Mouse (Mus musculus) ES-E14 (cell line): ENCODE results near the gene Eif4e. TPM values are rescaled to one million over a fixed set of nuclear protein-coding genes. Genes with fewer than 3 reads are reported as not detected.

Experiments used
- DNase-seq: peaks from one replicate; pipeline ENCODE4 v3.0.0-alpha.2; 2013; ENCODE audit warnings: low read depth, low spot score
- H3K27ac ChIP-seq: 2 replicates; pipeline ENCODE4 v1.5.1; 2012; ENCODE audit warnings: low read depth, mild to moderate bottlenecking, low read length, moderate library complexity, mixed read lengths; ENCODE audit not compliant: poor library complexity, insufficient read depth, severe bottlenecking
- H3K36me3 ChIP-seq: 2 replicates; pipeline ENCODE4 v1.6.1; 2012; ENCODE audit warnings: mild to moderate bottlenecking, low read length, moderate library complexity, mixed read lengths; ENCODE audit not compliant: control insufficient read depth, poor library complexity, insufficient read depth, severe bottlenecking
- H3K4me1 ChIP-seq, 2 experiments: fragments of 150-350 bp in 1 of 2; sonication (generic) in 1 of 2; 2 replicates each; pipeline ENCODE4 v1.6.1; 2012; ENCODE audit warnings: low read length in 2 of 2, mild to moderate bottlenecking in 1 of 2, mixed read lengths in 1 of 2; ENCODE audit not compliant: control insufficient read depth in 2 of 2, insufficient read depth in 2 of 2, poor library complexity in 1 of 2
- H3K4me3 ChIP-seq, 2 experiments: fragments of 150-350 bp in 1 of 2; sonication (generic) in 1 of 2; 2 replicates each; pipeline ENCODE4 v1.5.1; 2012; ENCODE audit warnings: low read length in 2 of 2, low read depth in 1 of 2, mild to moderate bottlenecking in 1 of 2, mixed read lengths in 1 of 2; ENCODE audit not compliant: insufficient read depth in 1 of 2, poor library complexity in 1 of 2, severe bottlenecking in 1 of 2
- H3K9ac ChIP-seq: 2 replicates; pipeline ENCODE4 v1.6.1; 2012; ENCODE audit warnings: low read depth, mild to moderate bottlenecking, low read length, mixed read lengths; ENCODE audit not compliant: poor library complexity, insufficient read depth, severe bottlenecking
- H3K9me3 ChIP-seq: fragments of 150-350 bp; sonication (generic); 2 replicates; pipeline ENCODE4 v1.6.1; 2012; ENCODE audit warnings: low read depth, mild to moderate bottlenecking, low read length; ENCODE audit not compliant: control insufficient read depth, insufficient read depth
- CHD2 ChIP-seq: IDR thresholded peaks from 2 replicates; pipeline ENCODE4 v1.6.1; 2014; ENCODE audit warnings: mild to moderate bottlenecking, low read depth, low read length, inconsistent platforms
- HCFC1 ChIP-seq: IDR thresholded peaks from 2 replicates; pipeline ENCODE4 v1.6.1; 2012; ENCODE audit warnings: low read length, inconsistent platforms, borderline replicate concordance; ENCODE audit not compliant: insufficient read depth
- MAFK ChIP-seq: IDR thresholded peaks from 2 replicates; pipeline ENCODE4 v1.6.1; 2014; ENCODE audit warnings: mild to moderate bottlenecking, low read depth, low read length, inconsistent platforms; ENCODE audit not compliant: insufficient read depth
- ZC3H11A ChIP-seq: IDR thresholded peaks from 2 replicates; pipeline ENCODE4 v1.6.1; 2012; ENCODE audit warnings: low read depth, mild to moderate bottlenecking, inconsistent platforms, low read length, borderline replicate concordance
- ZNF384 ChIP-seq: IDR thresholded peaks from 2 replicates; pipeline ENCODE4 v1.6.1; 2012; ENCODE audit warnings: low read depth, low read length, inconsistent platforms
- in situ Hi-C, 2 experiments: fragments of 600-800 bp; cut with MboI; formaldehyde crosslinking; loops; one replicate each; pipeline ENCODE4 v1.15.1; 2025; ENCODE audit warnings: low sequenced_read_pairs in 2 of 2, inconsistent platforms in 1 of 2; ENCODE audit not compliant: unreplicated experiment in 2 of 2
- total RNA-seq: library from RNA; depleted of rRNA; stranded (reverse); fragments of 300-350 nt; gene quantifications from 2 replicates; pipeline ENCODE4 v1.2.3, GENCODE M21; 2012

Gene Eif4e
- total RNA-seq, 1 experiment, result 235 TPM

- Histone ChIP-seq H3K36me3 (no peaks in the 10 kb centered on the region), H3K4me3 (no peak overlapping the region), H3K9me3 (no peaks in the 10 kb centered on the region), H3K4me1 (no peaks in the 10 kb centered on the region; a peak in 2 of 4 replicates), H3K9ac (no peak overlapping the region), H3K27ac (no peak overlapping the region)
- in situ Hi-C loops, result no loop called here
- no peak for TF ChIP-seq CHD2
- no peak for TF ChIP-seq ZC3H11A
- no peak for TF ChIP-seq MAFK
- TF ChIP-seq HCFC1, result no peak
- no peak for TF ChIP-seq ZNF384
- no peak for DNase-seq
These were observed 2.0 kb upstream of the Eif4e start for GRCm38 (mm10) chr3:138523956-138524355.

GRCm38 (mm10) chr3:138525494-138525893, 485 bp upstream of the Eif4e start:
- H3K9ac ChIP-seq, result no peak overlapping the region
- H3K36me3 ChIP-seq, result no peaks in the 10 kb centered on the region
- in situ Hi-C loops, result no loop called here
- TF ChIP-seq HCFC1 (no peak), ZC3H11A (no peak), ZNF384 (no peak), MAFK (no peak), CHD2 (no peak)
- H3K4me3 ChIP-seq, result 0 out of 4 replicates have a peak overlapping the region, but pooled peaks of 1 of the 2 experiments have one; percentile 80
- H3K4me1 ChIP-seq, result peaks cover 0 to 3% of the 10 kb centered on the region in 2 experiments; a peak in 2 of 4 replicates
- no peak overlapping the region for H3K27ac ChIP-seq
- no peak for DNase-seq
- H3K9me3 ChIP-seq, result no peaks in the 10 kb centered on the region

GRCm38 (mm10) chr3:138526916-138527666, 1.1 kb downstream of the Eif4e start:
- Histone ChIP-seq H3K4me1 (peaks cover 0 to 7% of the 10 kb centered on the region in 2 experiments; a peak in 2 of 4 replicates), H3K9ac (peak overlapping the region; percentile 99), H3K36me3 (peaks cover 4% of the 10 kb centered on the region; the same call in 1 of the 2 replicates), H3K4me3 (peak overlapping the region; percentile 80 to 99), H3K9me3 (no peaks in the 10 kb centered on the region), H3K27ac (peak overlapping the region; percentile 94)
- in situ Hi-C loops, result no loop called here
- peak; percentile 95 for DNase-seq
- TF ChIP-seq MAFK, result 0 out of 2 replicates have a peak, but pooled peaks have one; percentile 1
- TF ChIP-seq ZNF384, result peak; percentile 100
- TF ChIP-seq ZC3H11A, result no peak
- 0 out of 2 replicates have a peak, but pooled peaks have one; percentile 15 for TF ChIP-seq CHD2
- TF ChIP-seq HCFC1, result peak; percentile 98

- peaks cover 0 to 10% of the 10 kb centered on the region in 2 experiments; a peak in 2 of 4 replicates for H3K4me1 ChIP-seq
- in situ Hi-C loops, result no loop called here
- no peak for TF ChIP-seq ZNF384
- no peak for TF ChIP-seq MAFK
- no peak for TF ChIP-seq ZC3H11A
- TF ChIP-seq CHD2, result no peak
- no peak for TF ChIP-seq HCFC1
- peaks cover 6% of the 10 kb centered on the region; the same call in 1 of the 2 replicates for H3K36me3 ChIP-seq
- peak overlapping the region; percentile 94 for H3K27ac ChIP-seq
- peak overlapping the region; percentile 80 to 99 for H3K4me3 ChIP-seq
- DNase-seq, result peak; percentile 49
- peak overlapping the region; percentile 99 for H3K9ac ChIP-seq
- no peaks in the 10 kb centered on the region for H3K9me3 ChIP-seq
These were observed 1.8 kb downstream of the Eif4e start for GRCm38 (mm10) chr3:138527667-138528231.
